Mouse (Mus musculus) heart, embryonic 11.5 days (tissue): ENCODE results near the gene Gm10295. TPM values are rescaled to one million over a fixed set of nuclear protein-coding genes. Genes with fewer than 3 reads are reported as not detected.

Experiments used
- ATAC-seq: fragments of 200-750 bp; cut with Nextera tagmentation; replicated peaks from 2 replicates; pipeline ENCODE4 v1.8.0; 2017; ENCODE audit warnings: moderate library complexity; ENCODE audit not compliant: insufficient number of reproducible peaks, low FRiP score, low TSS enrichment
- H3K27ac ChIP-seq: fragments of 300-500 bp; sonication (generic); 2 replicates; pipeline ENCODE4 v1.5.1; 2014; ENCODE audit warnings: mild to moderate bottlenecking, low read depth, low read length
- H3K27me3 ChIP-seq: fragments of 300-500 bp; sonication (generic); 2 replicates; pipeline ENCODE4 v1.6.1; 2014; ENCODE audit warnings: mild to moderate bottlenecking, low read length, mixed read lengths; ENCODE audit not compliant: control insufficient read depth, insufficient read depth
- H3K36me3 ChIP-seq: fragments of 300-500 bp; sonication (generic); 2 replicates; pipeline ENCODE4 v1.6.1; 2014; ENCODE audit warnings: mild to moderate bottlenecking, low read length, moderate library complexity, mixed read lengths; ENCODE audit not compliant: control insufficient read depth, insufficient read depth
- H3K4me1 ChIP-seq: fragments of 300-500 bp; sonication (generic); 2 replicates; pipeline ENCODE4 v1.6.1; 2014; ENCODE audit warnings: low read length; ENCODE audit not compliant: control insufficient read depth, insufficient read depth
- H3K4me2 ChIP-seq: fragments of 300-500 bp; sonication (generic); 2 replicates; pipeline ENCODE4 v1.6.1; 2014; ENCODE audit warnings: mild to moderate bottlenecking, moderate library complexity
- H3K4me3 ChIP-seq: fragments of 300-500 bp; sonication (generic); 2 replicates; pipeline ENCODE4 v1.5.1; 2014; ENCODE audit warnings: low read depth, low read length
- H3K9ac ChIP-seq: fragments of 300-500 bp; sonication (generic); 2 replicates; pipeline ENCODE4 v1.6.1; 2014; ENCODE audit warnings: mild to moderate bottlenecking, low read depth, low read length, moderate library complexity
- H3K9me3 ChIP-seq: fragments of 300-500 bp; sonication (generic); replicated peaks from 2 replicates; pipeline ENCODE4 v1.6.1; 2016; ENCODE audit warnings: low read length; ENCODE audit not compliant: control insufficient read depth
- WGBS: fragments of 180-500 bp; shearing (Covaris S2); extraction: QIAGEN DNeasy Blood & Tissue Kit; methylation state at CpG from one replicate; pipeline ENCODE4 v1.1.7; 2014; ENCODE audit not compliant: insufficient replicate concordance; 5-methylcytosine and 5-hydroxymethylcytosine counted together
- polyA plus RNA-seq: library from polyadenylated mRNA; unstranded; fragments of >200 nt; fragmentation: Nextera tagmentation; extraction: Ambion mirVana; gene quantifications from 2 replicates; pipeline ENCODE4 v1.2.1, GENCODE M21; 2014

Gene Gm10295
- polyA plus RNA-seq, 1 experiment from 2014 or later, result not detected

DNA sequence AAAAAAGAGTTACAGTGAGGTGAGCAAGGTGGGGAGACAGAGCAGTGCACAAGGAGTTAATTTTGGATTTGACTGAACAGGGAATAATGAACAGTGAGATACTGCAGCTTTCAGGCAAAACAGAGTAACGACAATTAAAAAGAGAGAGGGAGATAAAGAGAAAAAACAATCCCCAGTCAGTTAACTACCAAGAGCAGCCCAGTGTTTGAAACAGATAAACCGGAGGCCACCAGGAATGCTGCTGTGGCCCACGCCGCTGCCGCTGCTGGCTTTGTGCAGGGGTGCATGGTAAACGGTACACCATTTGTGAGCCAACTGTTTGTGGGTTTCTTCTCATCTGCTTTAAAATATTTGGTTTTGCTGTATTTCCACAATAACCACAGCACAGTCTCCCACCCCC, 34.8 kb upstream of the Gm10295 start:
- H3K4me1 ChIP-seq, result peaks cover 14% of the 10 kb centered on the region
- no peak overlapping the region; the same call in 1 of the 2 replicates for H3K4me2 ChIP-seq
- 9% methylated on average over 6 of the region's 6 CpGs for WGBS
- no peak overlapping the region for H3K9ac ChIP-seq
- H3K27ac ChIP-seq, result no peak overlapping the region
- no peaks in the 10 kb centered on the region for H3K36me3 ChIP-seq
- no peaks in the 10 kb centered on the region for H3K9me3 ChIP-seq
- H3K27me3 ChIP-seq, result no peaks in the 10 kb centered on the region
- no peak overlapping the region for H3K4me3 ChIP-seq
- no peak for ATAC-seq

DNA sequence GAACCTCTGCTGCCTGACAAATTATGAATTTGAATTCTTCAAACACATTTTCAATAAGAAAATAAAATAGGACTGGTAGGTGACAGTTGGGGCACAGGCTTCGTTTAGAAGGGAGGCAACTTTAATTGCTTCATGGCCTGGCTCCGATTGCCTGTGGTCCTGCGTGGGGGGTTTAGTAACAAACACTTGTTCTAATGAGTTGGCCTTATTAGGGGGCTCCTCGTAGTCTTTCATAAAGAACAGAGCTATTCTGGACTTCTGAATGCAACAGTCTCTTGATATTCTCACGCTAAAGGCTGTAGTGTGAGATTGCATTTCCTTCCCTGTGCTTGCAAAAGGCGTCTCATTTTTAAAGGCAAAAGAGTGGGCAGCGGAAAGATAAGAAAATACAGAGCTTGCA, 33.6 kb upstream of the Gm10295 start:
- peaks cover 20% of the 10 kb centered on the region for H3K4me1 ChIP-seq
- no peak overlapping the region for H3K4me3 ChIP-seq
- H3K36me3 ChIP-seq, result no peaks in the 10 kb centered on the region
- no peak overlapping the region for H3K4me2 ChIP-seq
- H3K27me3 ChIP-seq, result no peaks in the 10 kb centered on the region
- H3K9me3 ChIP-seq, result no peaks in the 10 kb centered on the region
- no peak for ATAC-seq
- 49% methylated on average over 7 of the region's 7 CpGs for WGBS
- no peak overlapping the region for H3K9ac ChIP-seq
- H3K27ac ChIP-seq, result no peak overlapping the region

DNA sequence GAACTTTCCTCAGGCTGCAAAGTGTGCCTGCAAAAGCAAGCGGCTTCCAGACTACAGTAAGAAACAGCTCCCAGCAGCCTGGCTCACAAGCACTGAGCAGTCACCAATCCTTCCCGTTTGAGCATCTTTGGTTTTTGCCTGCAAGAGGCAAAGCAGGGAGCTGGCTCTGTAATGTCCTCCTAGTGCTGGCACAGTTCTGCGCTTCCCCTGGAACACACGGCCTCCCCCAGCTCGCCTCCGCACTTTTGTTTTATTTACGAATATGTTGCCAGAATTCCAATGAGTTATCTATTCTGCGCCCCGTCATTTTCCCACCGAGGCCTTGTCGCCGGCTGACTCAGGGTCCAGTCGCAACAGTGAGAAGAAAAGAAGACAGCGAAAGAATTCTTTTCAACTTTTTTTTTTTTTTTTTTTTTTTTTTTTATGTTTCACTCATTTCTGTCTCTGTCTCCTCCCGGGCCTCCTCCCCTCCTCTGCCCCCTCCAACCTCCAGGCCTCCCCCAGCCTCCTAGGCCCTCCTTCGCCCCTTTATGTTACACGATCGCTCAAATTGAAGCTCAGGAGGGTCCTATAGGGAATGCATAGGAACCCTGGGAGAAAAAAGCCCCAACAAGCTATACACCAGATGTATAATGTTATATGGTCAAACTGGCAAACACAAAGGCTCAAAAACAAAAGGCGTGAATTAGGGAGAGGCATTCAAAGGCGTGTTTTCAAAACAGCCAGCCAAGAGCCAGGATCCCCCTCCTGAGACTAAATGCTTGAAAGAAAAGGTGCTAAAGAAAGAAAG, 32.3 kb upstream of the Gm10295 start:
- Histone ChIP-seq H3K9me3 (no peaks in the 10 kb centered on the region), H3K4me2 (peak overlapping the region; percentile 12; the same call in 1 of the 2 replicates), H3K9ac (no peak overlapping the region), H3K4me1 (peaks cover 23% of the 10 kb centered on the region), H3K27me3 (no peaks in the 10 kb centered on the region), H3K36me3 (no peaks in the 10 kb centered on the region), H3K27ac (no peak overlapping the region), H3K4me3 (no peak overlapping the region)
- ATAC-seq, result no peak; the same call in 1 of the 2 replicates
- WGBS, result 31% methylated on average over 20 of the region's 20 CpGs

DNA sequence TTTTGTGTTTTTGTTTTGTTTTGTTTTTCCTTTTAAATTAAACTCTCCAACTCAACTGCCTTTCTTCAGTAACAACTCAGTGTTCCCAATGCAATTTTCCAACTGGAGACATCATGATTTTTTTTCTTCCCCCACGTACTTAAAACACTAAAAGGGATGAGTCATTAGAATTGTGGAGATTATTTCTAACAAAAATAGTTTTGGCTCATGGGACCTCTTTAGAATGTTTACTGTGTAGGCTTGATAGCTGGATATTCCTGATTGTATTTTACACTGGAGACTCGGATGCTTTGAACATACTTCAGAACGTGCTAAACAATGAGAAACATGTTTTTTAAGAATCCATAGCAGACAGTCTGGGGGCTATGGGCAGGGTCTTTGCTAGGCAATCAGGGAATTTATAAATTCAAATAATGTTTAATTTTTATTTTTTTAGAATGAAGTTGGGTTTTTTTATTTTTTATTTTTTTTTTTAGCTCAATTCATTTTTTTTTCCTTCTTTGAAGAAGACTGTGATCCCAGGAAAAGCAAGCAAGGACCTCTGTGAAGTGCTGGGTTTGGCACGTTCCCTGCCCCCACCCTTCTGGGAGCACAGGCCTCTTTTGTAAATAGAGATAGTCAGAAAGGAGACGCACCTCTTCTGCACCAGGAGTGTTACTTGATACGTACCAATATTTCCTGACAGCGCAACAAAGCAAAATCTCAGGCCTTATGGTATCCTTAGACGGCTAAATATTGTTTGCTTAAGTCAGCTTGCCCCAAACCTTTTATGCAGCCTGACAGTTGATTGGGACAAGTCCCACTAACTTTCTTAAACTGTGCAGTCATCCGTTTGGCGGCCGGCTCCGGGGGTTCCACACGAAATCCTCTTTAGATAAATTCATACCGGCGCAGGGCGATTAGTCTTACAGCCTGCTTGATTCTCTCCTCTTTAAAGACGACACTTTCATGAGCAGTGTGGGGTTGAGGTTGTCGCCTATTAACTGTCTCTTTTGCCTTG, 28.8 kb upstream of the Gm10295 start:
- Histone ChIP-seq H3K4me1 (peaks cover 28% of the 10 kb centered on the region), H3K9me3 (no peaks in the 10 kb centered on the region), H3K4me2 (peak overlapping the region; percentile 44), H3K9ac (no peak overlapping the region), H3K4me3 (no peak overlapping the region), H3K27me3 (no peaks in the 10 kb centered on the region), H3K36me3 (no peaks in the 10 kb centered on the region), H3K27ac (peak overlapping the region; percentile 59)
- 8% methylated on average over 18 of the region's 18 CpGs for WGBS
- ATAC-seq, result 0 out of 2 replicates have a peak, but pooled peaks have one; percentile 59

DNA sequence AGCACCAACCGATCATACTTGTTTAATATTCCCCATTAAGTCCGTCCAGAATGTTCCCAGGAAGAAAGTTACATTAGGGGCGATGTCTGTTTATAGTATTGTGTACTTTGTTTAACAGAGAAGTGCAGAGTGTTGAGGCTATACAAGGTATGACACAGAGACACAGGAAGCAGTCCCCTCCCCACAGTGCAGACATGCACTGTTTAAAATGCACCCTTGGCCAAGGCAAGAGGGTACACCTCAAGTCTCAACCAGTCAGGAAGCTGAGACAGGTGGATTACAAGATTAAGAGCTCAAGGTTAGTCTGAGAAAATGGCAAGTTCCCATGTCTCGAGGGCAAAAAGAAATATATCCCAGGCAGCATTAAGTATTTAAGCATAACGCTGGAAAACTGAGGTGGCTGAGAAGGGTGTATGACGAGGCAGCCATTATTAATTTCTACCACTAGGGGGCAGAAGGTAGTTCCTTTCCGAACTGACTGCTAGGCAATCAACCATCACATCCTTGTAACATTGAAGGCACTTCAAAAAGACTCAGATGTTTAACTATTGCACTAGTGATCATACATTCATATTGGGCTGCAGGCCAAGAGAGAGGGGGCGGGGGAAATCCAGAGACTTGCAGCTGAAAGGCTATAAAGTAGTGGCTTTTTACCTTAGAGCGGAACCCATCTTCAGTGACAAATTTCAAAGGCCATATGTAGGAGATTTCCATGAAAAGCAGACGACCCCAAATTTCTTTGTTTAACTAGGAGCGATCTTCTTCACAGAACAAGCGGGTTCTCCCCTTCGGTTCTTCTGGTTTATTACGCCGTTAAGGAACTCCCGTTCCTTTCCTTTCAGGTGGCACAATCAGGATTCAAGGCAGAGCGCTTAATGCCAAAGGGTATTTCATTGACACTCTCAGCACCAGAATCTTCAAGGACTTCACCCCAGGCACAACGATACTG, 27.8 kb upstream of the Gm10295 start:
- 63% methylated on average over 18 of the region's 18 CpGs for WGBS
- 0 out of 2 replicates have a peak, but pooled peaks have one; percentile 35 for ATAC-seq
- H3K4me2 ChIP-seq, result no peak overlapping the region
- no peak overlapping the region for H3K27ac ChIP-seq
- no peak overlapping the region for H3K4me3 ChIP-seq
- no peak overlapping the region for H3K9ac ChIP-seq
- H3K27me3 ChIP-seq, result no peaks in the 10 kb centered on the region
- H3K9me3 ChIP-seq, result no peaks in the 10 kb centered on the region
- peaks cover 26% of the 10 kb centered on the region; the same call in 1 of the 2 replicates for H3K4me1 ChIP-seq
- no peaks in the 10 kb centered on the region for H3K36me3 ChIP-seq

DNA sequence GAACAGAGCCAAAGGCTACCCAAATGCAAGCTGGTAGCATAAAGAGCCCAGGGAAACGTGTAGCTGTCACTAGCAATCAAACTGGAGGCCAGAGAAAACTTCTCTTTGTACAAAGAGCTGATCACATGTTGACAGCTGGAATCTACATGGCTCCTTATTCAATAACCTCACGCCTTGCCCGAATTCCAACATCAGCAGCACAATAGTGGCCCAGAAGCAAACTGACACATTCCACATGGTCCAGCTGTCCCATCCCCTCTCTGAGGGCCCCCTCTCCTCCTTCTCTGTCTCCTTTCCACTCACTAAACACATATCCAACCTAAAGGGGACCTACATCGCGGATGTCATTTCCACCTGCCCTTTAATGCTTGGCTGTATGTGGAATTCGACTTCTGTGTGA, 26.7 kb upstream of the Gm10295 start:
- H3K27ac ChIP-seq, result no peak overlapping the region
- no peaks in the 10 kb centered on the region for H3K9me3 ChIP-seq
- H3K36me3 ChIP-seq, result no peaks in the 10 kb centered on the region
- no peak overlapping the region for H3K4me2 ChIP-seq
- 59% methylated on average over 6 of the region's 6 CpGs for WGBS
- H3K9ac ChIP-seq, result no peak overlapping the region
- no peak for ATAC-seq
- H3K27me3 ChIP-seq, result no peaks in the 10 kb centered on the region
- H3K4me3 ChIP-seq, result no peak overlapping the region
- peaks cover 24% of the 10 kb centered on the region; the same call in 1 of the 2 replicates for H3K4me1 ChIP-seq

DNA sequence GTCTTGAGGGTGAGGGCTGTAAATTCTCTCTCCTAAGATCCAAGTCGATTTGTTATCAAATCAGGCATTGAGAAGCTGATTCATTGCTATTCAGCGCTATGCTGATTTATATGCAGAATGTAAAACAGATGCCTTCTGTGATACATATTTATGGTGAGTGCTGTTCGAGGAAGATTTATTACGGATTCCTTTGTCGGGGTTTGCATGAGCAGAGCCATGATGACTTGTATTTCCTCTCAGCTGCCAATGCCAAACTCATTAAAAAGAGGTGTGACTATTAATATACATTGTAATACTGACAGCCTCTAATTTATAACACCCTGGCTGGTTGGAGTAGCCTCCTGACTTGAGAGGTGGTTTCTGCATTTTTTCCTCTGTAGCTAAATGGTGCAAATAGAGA, 22.8 kb upstream of the Gm10295 start:
- Histone ChIP-seq H3K27ac (no peak overlapping the region), H3K4me1 (peaks cover 6% of the 10 kb centered on the region; the same call in 1 of the 2 replicates), H3K36me3 (no peaks in the 10 kb centered on the region), H3K4me2 (no peak overlapping the region), H3K27me3 (no peaks in the 10 kb centered on the region), H3K4me3 (no peak overlapping the region), H3K9ac (no peak overlapping the region), H3K9me3 (no peaks in the 10 kb centered on the region)
- 75% methylated on average over 5 of the region's 5 CpGs for WGBS
- no peak for ATAC-seq

DNA sequence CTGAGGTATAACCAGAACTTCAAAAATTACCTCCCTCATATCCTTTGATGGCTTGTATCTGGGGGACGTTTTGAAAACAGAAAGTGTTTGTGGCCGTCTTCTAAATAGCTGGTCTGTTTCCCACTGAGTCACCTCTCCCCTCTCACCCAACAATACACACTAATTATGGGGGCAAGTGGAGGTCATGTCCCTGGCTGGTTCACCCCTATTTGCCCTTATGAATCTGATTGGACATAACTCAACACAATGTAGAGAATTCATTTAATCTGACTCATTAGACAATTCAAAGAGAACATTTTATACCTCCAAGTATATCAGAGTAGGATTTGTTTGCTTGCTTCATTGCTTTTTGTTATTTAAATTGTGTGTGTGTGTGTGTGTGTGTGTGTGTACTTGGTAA, 20.6 kb upstream of the Gm10295 start:
- no peaks in the 10 kb centered on the region for H3K36me3 ChIP-seq
- WGBS, result 51% methylated on average over 2 of the region's 2 CpGs
- H3K27me3 ChIP-seq, result no peaks in the 10 kb centered on the region
- H3K4me3 ChIP-seq, result no peak overlapping the region
- no peaks in the 10 kb centered on the region for H3K4me1 ChIP-seq
- no peak for ATAC-seq
- H3K9ac ChIP-seq, result no peak overlapping the region
- no peaks in the 10 kb centered on the region for H3K9me3 ChIP-seq
- H3K4me2 ChIP-seq, result no peak overlapping the region
- no peak overlapping the region for H3K27ac ChIP-seq
